Mouse (Mus musculus) MEL (cell line): Measurements from ENCODE around the gene Zswim5.
A peak's percentile ranks its signal among the peaks of the same experiment; 100 is the strongest.

Experiments used
- CTCF ChIP-seq, 3 experiments: IDR thresholded peaks in 2 of 3; conservative IDR thresholded peaks in 1 of 3; 2 replicates each; pipeline ENCODE4 v1.5.1; 2011 to 2012; ENCODE audit warnings: low read length in 3 of 3, low read depth in 2 of 3, mild to moderate bottlenecking in 2 of 3, improper control_type of control experiment in 1 of 3, inconsistent platforms in 1 of 3, mixed read lengths in 1 of 3, moderate library complexity in 1 of 3; ENCODE audit not compliant: control insufficient read depth in 1 of 3, insufficient read depth in 1 of 3, poor library complexity in 1 of 3, severe bottlenecking in 1 of 3
- GATA1 ChIP-seq: IDR thresholded peaks from 2 replicates; pipeline ENCODE4 v1.6.1; 2011; ENCODE audit warnings: low read depth, low read length, improper control_type of control experiment
- JUND ChIP-seq: IDR thresholded peaks from 2 replicates; pipeline ENCODE4 v1.6.1; 2011; ENCODE audit warnings: low read depth, mild to moderate bottlenecking, improper control_type of control experiment, low read length
- NELFE ChIP-seq: IDR thresholded peaks from 2 replicates; pipeline ENCODE4 v1.6.1; 2011; ENCODE audit warnings: low read depth, low read length, improper control_type of control experiment
- POLR2A ChIP-seq, 2 experiments: IDR thresholded peaks; 2 replicates each; pipeline ENCODE4 v1.6.1; 2011 to 2012; ENCODE audit warnings: low read length in 2 of 2, mild to moderate bottlenecking in 2 of 2, control low read depth in 1 of 2, improper control_type of control experiment in 1 of 2, low read depth in 1 of 2, moderate library complexity in 1 of 2; ENCODE audit not compliant: control insufficient read depth in 1 of 2, insufficient read depth in 1 of 2, poor library complexity in 1 of 2
- USF2 ChIP-seq, 2 experiments: IDR thresholded peaks; 2 replicates each; pipeline ENCODE4 v1.6.1; 2011 to 2012; ENCODE audit warnings: improper control_type of control experiment in 2 of 2, low read length in 2 of 2, borderline replicate concordance in 1 of 2, inconsistent platforms in 1 of 2, low read depth in 1 of 2, mild to moderate bottlenecking in 1 of 2; ENCODE audit not compliant: insufficient read depth in 1 of 2

DNA sequence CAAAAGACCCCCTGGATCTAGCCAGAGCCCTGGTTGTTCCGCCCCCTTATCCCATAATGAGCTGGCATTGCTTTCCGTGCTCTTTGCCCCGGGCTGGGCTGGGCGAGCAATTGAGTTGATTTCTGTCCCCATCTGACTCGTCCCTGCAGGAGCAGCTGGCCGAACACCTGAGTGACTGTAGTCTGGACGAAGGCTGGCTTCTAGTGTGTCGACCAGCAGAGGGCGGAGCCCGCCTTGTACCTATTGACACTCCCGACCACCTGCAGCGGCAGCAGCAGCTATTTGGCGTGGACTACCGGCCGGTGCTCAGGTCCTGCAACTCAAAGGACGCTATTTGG, 118.6 kb downstream of the Zswim5 start:
- TF ChIP-seq NELFE (no peak), GATA1 (no peak), CTCF (IDR thresholded peaks at IDR 0.05 in 2 of 3, conservative IDR thresholded peaks at IDR 0.05 in 1 of 3; ENCODE audit: control insufficient read depth in 1 of 3, insufficient read depth in 1 of 3, low read depth in 2 of 3, low read length in 3 of 3, poor library complexity in 1 of 3, severe bottlenecking in 1 of 3) (peak in 2 of 3 experiments; percentile 34 to 44; a peak in 4 of 6 replicates), POLR2A (IDR thresholded peaks at IDR 0.05; ENCODE audit: control insufficient read depth in 1 of 2, insufficient read depth in 1 of 2, low read depth in 1 of 2, low read length in 2 of 2, poor library complexity in 1 of 2) (no peak), JUND (no peak), USF2 (IDR thresholded peaks at IDR 0.05; ENCODE audit: borderline replicate concordance in 1 of 2, insufficient read depth in 1 of 2, low read depth in 1 of 2, low read length in 2 of 2) (no peak)
